Mouse (Mus musculus) naive thymus-derived CD4-positive, alpha-beta T cell, adult 5 months (primary cell): Measurements from ENCODE around the gene Drg1. TPM values are rescaled to one million over a fixed set of nuclear protein-coding genes. Genes with fewer than 3 reads are reported as not detected.

Source experiments
- polyA plus RNA-seq: library from polyadenylated mRNA; unstranded; fragments of 100-300 nt; shearing (Covaris generic); gene quantifications from one replicate; pipeline ENCODE4 v1.2.1, GENCODE M21; 2017

Drg1 gene
- polyA plus RNA-seq: 115 TPM

GRCm38 (mm10) chr11:3266079-3266685, at the start of gene Drg1:
TSS of gene Drg1 (minus strand) at chr11:3266415.

DNA sequence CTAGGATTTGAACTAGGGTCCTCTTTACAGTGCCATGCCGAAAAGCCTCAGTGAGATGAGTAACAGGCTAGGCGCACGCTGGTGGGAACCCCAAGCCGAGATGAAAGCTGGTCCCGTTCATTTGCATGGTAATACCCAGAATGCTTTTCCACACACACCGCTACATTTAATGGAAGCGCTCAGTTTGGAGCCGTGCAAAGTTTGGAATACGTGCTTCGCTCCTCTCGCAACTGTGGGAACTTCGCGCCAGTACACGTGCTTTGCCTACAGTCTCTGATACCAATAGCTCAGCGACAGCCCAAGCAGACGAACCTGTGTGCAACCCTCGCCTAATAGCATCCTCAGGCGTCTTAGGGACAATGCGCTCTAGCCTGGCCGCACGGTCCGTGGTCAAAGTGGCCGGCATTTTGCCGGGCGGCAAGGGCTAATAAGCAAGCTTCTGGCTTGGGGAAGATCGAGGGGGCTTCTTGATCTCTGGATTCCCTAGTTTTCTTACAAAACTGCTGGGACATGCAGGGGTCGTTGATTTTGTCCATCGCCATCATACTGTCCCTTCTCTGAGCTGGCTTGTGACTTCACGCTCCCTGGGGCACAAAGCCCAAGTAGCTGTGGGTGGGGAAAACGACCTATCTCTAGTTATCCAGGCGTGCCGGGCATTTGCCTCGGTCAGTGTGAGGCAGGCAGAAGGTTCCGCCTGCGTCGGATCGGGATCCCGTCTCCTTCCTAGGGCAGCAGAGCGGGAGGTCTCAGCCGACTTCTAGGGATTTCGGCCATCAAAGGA, 22.5 kb upstream of the Drg1 start, which contains the start of gene Patz1:
Gene Patz1, plus strand, starts transcription at position 354 of the 781 bp plus-strand sequence.

DNA sequence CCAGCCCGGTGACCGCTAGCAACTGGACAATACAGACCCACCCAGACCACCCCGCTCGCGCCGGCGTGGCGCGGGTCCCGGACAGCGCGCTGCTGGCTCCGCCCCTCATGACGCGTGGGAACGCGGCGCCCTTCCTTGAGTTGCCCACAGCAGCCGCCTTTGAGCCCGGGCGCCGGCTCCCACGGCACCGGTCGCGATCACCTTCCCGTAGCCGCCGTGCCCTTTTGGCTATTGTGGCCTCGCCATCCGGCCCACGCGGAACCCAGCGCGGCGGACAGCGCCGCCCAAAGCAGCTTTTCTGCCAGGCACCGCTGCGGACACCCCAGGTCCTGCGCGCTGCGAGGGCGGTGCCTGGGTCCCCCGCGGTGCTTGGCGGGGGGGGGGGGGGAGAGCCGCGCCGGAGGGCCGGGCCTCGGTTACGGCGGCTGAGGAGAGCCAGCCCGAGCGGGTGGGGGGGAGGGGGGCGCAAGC, 63.9 kb downstream of the Drg1 start, which contains the start of gene Eif4enif1:
Gene Eif4enif1, plus strand, starts transcription at position 162 of the 471 bp plus-strand sequence.

DNA sequence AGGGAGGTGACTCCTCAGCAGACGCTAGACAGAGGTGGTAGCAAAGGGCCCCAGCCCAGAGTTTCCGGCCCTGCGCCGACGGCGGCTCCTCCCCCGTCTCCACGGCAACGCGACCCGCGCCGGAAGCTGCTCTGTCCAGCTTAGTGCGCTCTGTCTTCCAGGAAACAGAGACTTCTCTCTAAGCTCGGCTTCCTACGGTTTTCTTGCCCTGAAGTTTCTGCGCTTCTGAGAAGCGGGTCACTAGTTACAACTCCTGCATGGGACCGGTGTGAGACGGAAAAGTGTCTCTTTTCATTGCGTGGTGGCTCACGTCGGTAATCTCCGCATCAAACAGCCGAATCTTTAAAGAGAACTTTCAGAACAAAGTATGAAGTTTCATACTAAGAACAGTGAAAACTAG, 72.9 kb downstream of the Drg1 start, which contains the start of gene Sfi1:
Gene Sfi1, minus strand, starts transcription at position 101 of the 400 bp plus-strand sequence.

Other genes with a start within 250 kb of the Drg1 start
- gene Sfi1, start 73.0 kb downstream of the Drg1 start, polyA plus RNA-seq: 42.5 TPM
- gene Eif4enif1, start 64.0 kb downstream of the Drg1 start, polyA plus RNA-seq: 30.4 TPM
- 66.5 TPM for gene Patz1, start 22.5 kb upstream of the Drg1 start, polyA plus RNA-seq
- 438 TPM for gene Pik3ip1, start 64.0 kb upstream of the Drg1 start, polyA plus RNA-seq
- 73.9 TPM for gene Limk2, start 142.8 kb upstream of the Drg1 start, polyA plus RNA-seq
- gene Rnf185, start 185.9 kb upstream of the Drg1 start, polyA plus RNA-seq: 33.7 TPM
- not detected for gene Pla2g3, start 221.9 kb upstream of the Drg1 start, polyA plus RNA-seq
- not detected for gene Inpp5j, start 238.4 kb upstream of the Drg1 start, polyA plus RNA-seq
- gene Selenom, start 248.3 kb upstream of the Drg1 start, polyA plus RNA-seq: not detected